In the genomic region with DNA sequence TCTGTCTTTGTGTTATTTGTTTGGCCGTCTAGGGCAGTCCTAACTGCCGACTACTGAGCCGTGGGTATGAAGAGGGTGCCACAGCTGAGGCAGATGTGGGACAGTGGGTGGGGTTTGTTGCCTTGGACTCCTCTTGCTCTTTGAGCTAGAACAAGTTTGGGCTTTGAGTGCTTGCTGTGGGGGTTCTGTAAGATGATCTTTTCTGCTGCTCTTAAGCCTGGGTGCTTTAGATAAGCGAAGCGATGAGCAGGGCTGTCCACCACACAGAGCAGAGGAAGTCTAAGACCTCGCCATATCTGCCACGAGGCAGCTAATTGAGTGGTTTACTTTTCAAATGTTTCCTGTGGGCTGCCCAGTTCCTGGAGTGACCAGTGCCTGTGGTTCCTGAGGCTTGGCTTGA, we compare ENCODE assay signal across 20 mouse cellular contexts. TPM values are rescaled to one million over a fixed set of nuclear protein-coding genes. Genes with fewer than 3 reads are reported as not detected.
DNase-seq lines count a peak whose midpoint lies in the region; ATAC-seq lines count a peak whose summit lies in the region.
"Had no signal": no experiment of that assay in that cellular context is flagged by ENCODE, and none has a peak within 500 bp of the region (broad histone marks: within the 10 kb centered on the region; RNA-seq: fewer than 3 reads in every experiment).

No protein-coding gene starts in this region.

- 9% methylated on average over 7 of the region's 7 CpGs for WGBS in liver, embryonic 13.5 days (ENCODE audit: insufficient replicate concordance)
- WGBS in heart, embryonic 10.5 days, result 39% methylated on average over 7 of the region's 7 CpGs

- peak overlapping the region; percentile 41; the same call in 1 of the 2 replicates for H3K9ac ChIP-seq in liver, embryonic 13.5 days
- H3K9ac ChIP-seq: forebrain, embryonic 15.5 days; heart, embryonic 13.5 days; limb, embryonic 15.5 days; midbrain, embryonic 12.5 days; neural tube, embryonic 15.5 days had no signal

- peak; percentile 94 for ATAC-seq in liver, embryonic 13.5 days (ENCODE audit: low read depth)
- ATAC-seq in megakaryocyte-erythroid progenitor cell, adult 5-6 weeks (replicated peaks; ENCODE audit: low FRiP score, low TSS enrichment, poor library complexity, severe bottlenecking), result peak; percentile 88
- ATAC-seq: forebrain, embryonic 15.5 days; hindbrain, postnatal 0 days had no signal

- H3K27ac ChIP-seq in liver, embryonic 13.5 days, result peak overlapping the region; percentile 72
- no peak overlapping the region for H3K27ac ChIP-seq in heart, embryonic 10.5 days
- H3K27ac ChIP-seq: forebrain, embryonic 15.5 days; heart, embryonic 13.5 days; hindbrain, postnatal 0 days; limb, embryonic 15.5 days; midbrain, embryonic 12.5 days; neural tube, embryonic 15.5 days had no signal

- peak overlapping the region; percentile 49 for H3K4me2 ChIP-seq in liver, embryonic 13.5 days
- H3K4me2 ChIP-seq: forebrain, embryonic 15.5 days; heart, embryonic 13.5 days; limb, embryonic 15.5 days; midbrain, embryonic 12.5 days; neural tube, embryonic 15.5 days had no signal

- peaks cover 2% of the 10 kb centered on the region; the same call in 1 of the 2 replicates for H3K36me3 ChIP-seq in liver, embryonic 13.5 days
- peaks cover 11% of the 10 kb centered on the region for H3K36me3 ChIP-seq in heart, embryonic 10.5 days

- peaks cover 41% of the 10 kb centered on the region for H3K4me1 ChIP-seq in liver, embryonic 13.5 days (replicated peaks)
- H3K4me1 ChIP-seq in heart, embryonic 10.5 days, result peaks cover 26% of the 10 kb centered on the region
- H3K4me1 ChIP-seq: forebrain, embryonic 15.5 days; midbrain, embryonic 12.5 days; neural tube, embryonic 15.5 days had no signal

- no peak overlapping the region for H3K4me3 ChIP-seq in liver, embryonic 13.5 days (replicated peaks)
- H3K4me3 ChIP-seq in heart, embryonic 10.5 days, result no peak overlapping the region
- H3K4me3 ChIP-seq: forebrain, embryonic 15.5 days; heart, embryonic 13.5 days; limb, embryonic 15.5 days; midbrain, embryonic 12.5 days; myocyte; neural tube, embryonic 15.5 days had no signal

- no peaks in the 10 kb centered on the region for H3K27me3 ChIP-seq in liver, embryonic 13.5 days
- no peaks in the 10 kb centered on the region for H3K27me3 ChIP-seq in heart, embryonic 10.5 days (ENCODE audit: insufficient read depth, poor library complexity, severe bottlenecking)
- H3K27me3 ChIP-seq: forebrain, embryonic 15.5 days; heart, embryonic 13.5 days; limb, embryonic 15.5 days; midbrain, embryonic 12.5 days; neural tube, embryonic 15.5 days had no signal

- H3K9me3 ChIP-seq in liver, embryonic 13.5 days (replicated peaks), result no peaks in the 10 kb centered on the region
- H3K9me3 ChIP-seq in heart, embryonic 10.5 days, result no peaks in the 10 kb centered on the region
- H3K9me3 ChIP-seq: forebrain, embryonic 15.5 days; heart, embryonic 13.5 days; limb, embryonic 15.5 days; midbrain, embryonic 12.5 days; neural tube, embryonic 15.5 days had no signal

- peak; percentile 18 to 26 for DNase-seq in spleen, postnatal 36 days (ENCODE audit: low spot score in 2 of 2)
- DNase-seq in spleen, adult 12 weeks (ENCODE audit: low spot score), result no peak
- peak; percentile 60 for DNase-seq in c-Kit-positive CD71-positive TER-119-positive erythroid progenitor cells, embryonic 14.5 days (ENCODE audit: low spot score)
- DNase-seq in liver, embryonic 13.5 days, result peak; percentile 62
- DNase-seq in heart, embryonic 10.5 days (ENCODE audit: low spot score), result no peak
- DNase-seq in layer of hippocampus, adult 8-10 months (ENCODE audit: low spot score in 2 of 2), result no peak
- DNase-seq in ovary, postnatal 14 days (ENCODE audit: low spot score), result no peak
- DNase-seq: cerebellum, postnatal 10 days; kidney, adult 2 months; kidney, postnatal 25 days; retina, postnatal 1 day; thymus, postnatal 25 days had no signal

RNA-seq across cellular contexts. Expression of a gene that starts 27.3 kb away (rescaled TPM):
- 0.07 TPM in 2 replicates for polyA plus RNA-seq in liver, embryonic 13.5 days (2015; fragmentation: Nextera tagmentation; extraction: Ambion mirVana)
- total RNA-seq in megakaryocyte-erythroid progenitor cell, adult 5-6 weeks (2014; fragmentation: Nextera tagmentation), result 0.11 TPM in 1 of 2 replicates, not detected in the other
- total RNA-seq in megakaryocyte-erythroid progenitor cell, adult 5-6 weeks (2017), result not detected in 2 replicates
- 0.67 and 1.2 TPM in 2 replicates for polyA plus RNA-seq in heart, embryonic 10.5 days (2016; fragmentation: Nextera tagmentation; extraction: Ambion mirVana)
- total RNA-seq in layer of hippocampus, adult 8-10 months (2022), result 10 to 100 TPM; 48.2 to 76.2 (median 62.3) TPM

Comparison
In these comparisons a context has a peak if more than half of its experiments do, and no peak if none do; other contexts are left out.
1. DNase-seq: peak in spleen, postnatal 36 days (2 of 2), c-Kit-positive CD71-positive TER-119-positive erythroid progenitor cells, embryonic 14.5 days (single experiment) and liver, embryonic 13.5 days (single experiment); none in spleen, adult 12 weeks (single experiment), heart, embryonic 10.5 days (single experiment), layer of hippocampus, adult 8-10 months (0 of 2) and ovary, postnatal 14 days (single experiment).
2. RNA of a gene that starts 27.3 kb away (total RNA-seq): 48.2 to 76.2 TPM in layer of hippocampus, adult 8-10 months; 0.11 TPM in megakaryocyte-erythroid progenitor cell, adult 5-6 weeks; every median in the first group is over 10 times any median in the second.